Mouse (Mus musculus) liver, embryonic 11.5 days (tissue): ENCODE measurements around the gene Setd6. TPM values are rescaled to one million over a fixed set of nuclear protein-coding genes. Genes with fewer than 3 reads are reported as not detected.

Source experiments
- ATAC-seq: fragments of 200-750 bp; cut with Nextera tagmentation; replicated peaks from 2 replicates; pipeline ENCODE4 v1.8.0; 2017; ENCODE audit warnings: moderate number of reproducible peaks, mild to moderate bottlenecking, moderate TSS enrichment, moderate library complexity; ENCODE audit not compliant: low FRiP score
- DNase-seq: peaks from one replicate; pipeline ENCODE4 v3.0.0-alpha.2; 2017; ENCODE audit warnings: low spot score
- H3K27ac ChIP-seq: fragments of 300-500 bp; sonication (generic); 2 replicates; pipeline ENCODE4 v1.5.1; 2014; ENCODE audit warnings: mild to moderate bottlenecking, low read depth, low read length, control low read depth
- H3K27me3 ChIP-seq: fragments of 300-500 bp; sonication (generic); replicated peaks from 2 replicates; pipeline ENCODE4 v1.6.1; 2014; ENCODE audit warnings: low read length, mixed read lengths; ENCODE audit not compliant: control insufficient read depth, insufficient read depth
- H3K36me3 ChIP-seq: fragments of 300-500 bp; sonication (generic); 2 replicates; pipeline ENCODE4 v1.6.1; 2014; ENCODE audit warnings: mild to moderate bottlenecking, low read length, moderate library complexity, mixed read lengths; ENCODE audit not compliant: control insufficient read depth, insufficient read depth
- H3K4me1 ChIP-seq: fragments of 300-500 bp; sonication (generic); replicated peaks from 2 replicates; pipeline ENCODE4 v1.6.1; 2014; ENCODE audit warnings: low read length, mixed read lengths; ENCODE audit not compliant: control insufficient read depth, insufficient read depth
- H3K4me2 ChIP-seq: fragments of 300-500 bp; sonication (generic); 2 replicates; pipeline ENCODE4 v1.6.1; 2014; ENCODE audit warnings: mild to moderate bottlenecking, control low read depth, moderate library complexity
- H3K4me3 ChIP-seq: fragments of 300-500 bp; sonication (generic); 2 replicates; pipeline ENCODE4 v1.5.1; 2014; ENCODE audit warnings: low read depth, low read length, control low read depth
- H3K9ac ChIP-seq: fragments of 300-500 bp; sonication (generic); 2 replicates; pipeline ENCODE4 v1.6.1; 2014; ENCODE audit warnings: low read depth, low read length, control low read depth
- H3K9me3 ChIP-seq: fragments of 300-500 bp; sonication (generic); 2 replicates; pipeline ENCODE4 v1.6.1; 2016; ENCODE audit warnings: low read length, inconsistent platforms, mixed read lengths; ENCODE audit not compliant: control insufficient read depth
- WGBS: fragments of 180-500 bp; shearing (Covaris S2); extraction: QIAGEN DNeasy Blood & Tissue Kit; methylation state at CpG from one replicate; pipeline ENCODE4 v1.1.7; 2014; 5-methylcytosine and 5-hydroxymethylcytosine counted together
- polyA plus RNA-seq: library from polyadenylated mRNA; unstranded; fragments of >200 nt; fragmentation: Nextera tagmentation; extraction: Ambion mirVana; gene quantifications from 2 replicates; pipeline ENCODE4 v1.2.1, GENCODE M21; 2014

Gene Setd6
- polyA plus RNA-seq, 1 experiment from 2014 or later, result 34.1 TPM

- Histone ChIP-seq H3K4me1 (no peaks in the 10 kb centered on the region), H3K27ac (no peak overlapping the region), H3K4me3 (no peak overlapping the region), H3K4me2 (no peak overlapping the region), H3K9me3 (no peaks in the 10 kb centered on the region), H3K27me3 (peaks cover 15% of the 10 kb centered on the region), H3K9ac (no peak overlapping the region), H3K36me3 (no peaks in the 10 kb centered on the region)
- no peak for ATAC-seq
- 71% methylated on average over 10 of the region's 10 CpGs for WGBS
- DNase-seq, result no peak
These were observed 27.5 kb upstream of the Setd6 start for GRCm38 (mm10) chr8:95688073-95688672.

- Histone ChIP-seq H3K4me3 (no peak overlapping the region), H3K9me3 (no peaks in the 10 kb centered on the region), H3K4me2 (no peak overlapping the region), H3K4me1 (no peaks in the 10 kb centered on the region), H3K9ac (no peak overlapping the region), H3K36me3 (no peaks in the 10 kb centered on the region), H3K27ac (no peak overlapping the region), H3K27me3 (peaks cover 25% of the 10 kb centered on the region)
- 73% methylated on average over 13 of the region's 13 CpGs for WGBS
- DNase-seq (no peak), ATAC-seq (no peak)
These were observed 24.6 kb upstream of the Setd6 start for GRCm38 (mm10) chr8:95690929-95691541.

GRCm38 (mm10) chr8:95694631-95695030, 21.1 kb upstream of the Setd6 start:
- Histone ChIP-seq H3K4me3 (no peak overlapping the region), H3K27me3 (peaks cover 37% of the 10 kb centered on the region), H3K4me1 (no peaks in the 10 kb centered on the region), H3K4me2 (no peak overlapping the region), H3K9me3 (no peaks in the 10 kb centered on the region), H3K9ac (no peak overlapping the region), H3K36me3 (no peaks in the 10 kb centered on the region), H3K27ac (no peak overlapping the region)
- no peak for ATAC-seq
- DNase-seq, result no peak
- WGBS, result 27% methylated on average over 6 of the region's 6 CpGs

GRCm38 (mm10) chr8:95696661-95697060, 19.0 kb upstream of the Setd6 start:
- no peaks in the 10 kb centered on the region for H3K9me3 ChIP-seq
- no peaks in the 10 kb centered on the region for H3K4me1 ChIP-seq
- no peak overlapping the region for H3K9ac ChIP-seq
- H3K27me3 ChIP-seq, result peaks cover 36% of the 10 kb centered on the region
- H3K4me2 ChIP-seq, result no peak overlapping the region
- H3K36me3 ChIP-seq, result no peaks in the 10 kb centered on the region
- H3K27ac ChIP-seq, result no peak overlapping the region
- DNase-seq, result no peak
- ATAC-seq, result no peak
- H3K4me3 ChIP-seq, result no peak overlapping the region
- 57% methylated on average over 8 of the region's 8 CpGs for WGBS

- no peak overlapping the region for H3K27ac ChIP-seq
- no peaks in the 10 kb centered on the region for H3K4me1 ChIP-seq
These were observed 18.6 kb upstream of the Setd6 start for GRCm38 (mm10) chr8:95697128-95697527.

GRCm38 (mm10) chr8:95698179-95698578, 17.5 kb upstream of the Setd6 start:
- Histone ChIP-seq H3K27me3 (peaks cover 37% of the 10 kb centered on the region), H3K36me3 (no peaks in the 10 kb centered on the region), H3K9me3 (no peaks in the 10 kb centered on the region), H3K4me1 (no peaks in the 10 kb centered on the region; the same call in 1 of the 2 replicates), H3K4me2 (no peak overlapping the region), H3K9ac (no peak overlapping the region), H3K4me3 (no peak overlapping the region), H3K27ac (no peak overlapping the region)
- DNase-seq, result no peak
- no peak for ATAC-seq
- WGBS, result 38% methylated on average over 6 of the region's 6 CpGs

More at GRCm38 (mm10) chr8:95697128-95697527, 18.6 kb upstream of the Setd6 start:
- Histone ChIP-seq H3K36me3 (no peaks in the 10 kb centered on the region), H3K4me2 (no peak overlapping the region), H3K9ac (no peak overlapping the region), H3K27me3 (peaks cover 36% of the 10 kb centered on the region), H3K4me3 (no peak overlapping the region), H3K9me3 (no peaks in the 10 kb centered on the region)
- DNase-seq (peak; percentile 77), ATAC-seq (peak; percentile 24; the same call in 1 of the 2 replicates)
- WGBS, result 2% methylated on average over 11 of the region's 11 CpGs

GRCm38 (mm10) chr8:95700282-95700681, 15.4 kb upstream of the Setd6 start:
- DNase-seq (no peak), ATAC-seq (no peak)
- H3K9ac ChIP-seq, result no peak overlapping the region
- H3K4me2 ChIP-seq, result no peak overlapping the region
- H3K4me1 ChIP-seq, result peaks cover 7% of the 10 kb centered on the region
- no peaks in the 10 kb centered on the region for H3K36me3 ChIP-seq
- no peak overlapping the region for H3K4me3 ChIP-seq
- H3K27ac ChIP-seq, result no peak overlapping the region
- no peaks in the 10 kb centered on the region for H3K9me3 ChIP-seq
- peaks cover 28% of the 10 kb centered on the region for H3K27me3 ChIP-seq
- WGBS, result 67% methylated on average over 9 of the region's 9 CpGs

GRCm38 (mm10) chr8:95701809-95702208, 13.9 kb upstream of the Setd6 start:
- Histone ChIP-seq H3K9ac (no peak overlapping the region), H3K27ac (no peak overlapping the region), H3K4me2 (no peak overlapping the region), H3K4me3 (no peak overlapping the region), H3K4me1 (peaks cover 7% of the 10 kb centered on the region), H3K27me3 (peaks cover 18% of the 10 kb centered on the region), H3K36me3 (no peaks in the 10 kb centered on the region; the same call in 1 of the 2 replicates), H3K9me3 (no peaks in the 10 kb centered on the region)
- ATAC-seq, result no peak
- no peak for DNase-seq
- WGBS, result 77% methylated on average over 4 of the region's 4 CpGs
